Mouse (Mus musculus) hindbrain, postnatal 0 days (tissue): ENCODE results near the gene Phlpp1. TPM values are rescaled to one million over a fixed set of nuclear protein-coding genes. Genes with fewer than 3 reads are reported as not detected.
A peak's percentile ranks its signal among the peaks of the same experiment; 100 is the strongest.

Source experiments
- ATAC-seq: fragments of 200-750 bp; cut with Nextera tagmentation; 2 replicates; pipeline ENCODE4 v1.8.0; 2017; ENCODE audit warnings: mild to moderate bottlenecking, moderate TSS enrichment, moderate library complexity
- DNase-seq: peaks from one replicate; pipeline ENCODE4 v3.0.0-alpha.2; 2015; ENCODE audit warnings: low spot score
- H3K27ac ChIP-seq: fragments of 300-500 bp; sonication (generic); 2 replicates; pipeline ENCODE4 v1.5.1; 2014; ENCODE audit warnings: mild to moderate bottlenecking
- H3K27me3 ChIP-seq: fragments of 300-500 bp; sonication (generic); 2 replicates; pipeline ENCODE4 v1.6.1; 2014; ENCODE audit warnings: low read length, mixed read lengths; ENCODE audit not compliant: insufficient read depth
- H3K36me3 ChIP-seq: fragments of 300-500 bp; sonication (generic); 2 replicates; pipeline ENCODE4 v1.6.1; 2014; ENCODE audit warnings: low read length, mixed read lengths; ENCODE audit not compliant: insufficient read depth
- H3K4me1 ChIP-seq: fragments of 300-500 bp; sonication (generic); 2 replicates; pipeline ENCODE4 v1.6.1; 2014; ENCODE audit warnings: antibody characterized with exemption, low read length, mixed read lengths; ENCODE audit not compliant: insufficient read depth
- H3K4me2 ChIP-seq: fragments of 300-500 bp; sonication (generic); 2 replicates; pipeline ENCODE4 v1.6.1; 2014; ENCODE audit warnings: low read depth, mild to moderate bottlenecking, low read length, moderate library complexity, mixed read lengths
- H3K4me3 ChIP-seq: fragments of 300-500 bp; sonication (generic); 2 replicates; pipeline ENCODE4 v1.5.1; 2014; ENCODE audit warnings: low read length
- H3K9ac ChIP-seq: fragments of 300-500 bp; sonication (generic); replicated peaks from 2 replicates; pipeline ENCODE4 v1.6.1; 2014; ENCODE audit warnings: mild to moderate bottlenecking, low read length, moderate library complexity, mixed read lengths
- H3K9me3 ChIP-seq: fragments of 300-500 bp; sonication (generic); 2 replicates; pipeline ENCODE4 v1.6.1; 2016; ENCODE audit warnings: low read length, mixed read lengths
- CTCF ChIP-seq: IDR thresholded peaks from 2 replicates; pipeline ENCODE4 v1.5.1; 2016; ENCODE audit warnings: antibody characterized with exemption, control low read depth, low read depth
- WGBS: fragments of 180-500 bp; shearing (Covaris S2); extraction: QIAGEN DNeasy Blood & Tissue Kit; methylation state at CpG from one replicate; pipeline ENCODE4 v1.1.7; 2014; 5-methylcytosine and 5-hydroxymethylcytosine counted together
- polyA plus RNA-seq: library from polyadenylated mRNA; unstranded; fragments of >200 nt; fragmentation: Nextera tagmentation; extraction: Ambion mirVana; gene quantifications from 2 replicates; pipeline ENCODE4 v1.2.1, GENCODE M21; 2015
- total RNA-seq: library from RNA; depleted of rRNA; stranded (reverse); fragments of >200 nt; gene quantifications from 2 replicates; pipeline ENCODE4 v1.2.3, GENCODE M21; 2014

Gene Phlpp1
- total and polyA plus RNA-seq, 2 experiments from 2014 or later = 6.0 to 38.0 TPM

- Histone ChIP-seq H3K36me3 (no peaks in the 10 kb centered on the region), H3K4me2 (no peak overlapping the region), H3K4me1 (no peaks in the 10 kb centered on the region), H3K9me3 (no peaks in the 10 kb centered on the region), H3K4me3 (no peak overlapping the region), H3K9ac (no peak overlapping the region), H3K27ac (no peak overlapping the region), H3K27me3 (no peaks in the 10 kb centered on the region)
- no peak for TF ChIP-seq CTCF
- 0 out of 2 replicates have a peak, but pooled peaks have one; percentile 51 for ATAC-seq
- no peak for DNase-seq
- WGBS = 14% methylated on average over 1 of the region's 1 CpGs
Measured at GRCm38 (mm10) chr1:106380465-106380864, 208.9 kb downstream of the Phlpp1 start.

- Histone ChIP-seq H3K9ac (no peak overlapping the region), H3K4me2 (no peak overlapping the region), H3K36me3 (peaks cover 18% of the 10 kb centered on the region; the same call in 1 of the 2 replicates), H3K27ac (no peak overlapping the region), H3K9me3 (no peaks in the 10 kb centered on the region), H3K27me3 (no peaks in the 10 kb centered on the region), H3K4me1 (no peaks in the 10 kb centered on the region), H3K4me3 (no peak overlapping the region)
- no peak for TF ChIP-seq CTCF
- ATAC-seq (no peak), DNase-seq (no peak)
- WGBS = 73% methylated on average over 5 of the region's 5 CpGs
Measured at GRCm38 (mm10) chr1:106386542-106386941, 215.0 kb downstream of the Phlpp1 start.

GRCm38 (mm10) chr1:106387264-106387663 lies 215.7 kb downstream of the Phlpp1 start:
- Histone ChIP-seq H3K27ac (no peak overlapping the region), H3K9ac (no peak overlapping the region), H3K9me3 (no peaks in the 10 kb centered on the region), H3K36me3 (peaks cover 22% of the 10 kb centered on the region; the same call in 1 of the 2 replicates), H3K4me3 (no peak overlapping the region), H3K4me2 (no peak overlapping the region), H3K27me3 (no peaks in the 10 kb centered on the region), H3K4me1 (no peaks in the 10 kb centered on the region)
- TF ChIP-seq CTCF = no peak
- no peak for DNase-seq
- 82% methylated on average over 4 of the region's 4 CpGs for WGBS
- no peak for ATAC-seq

GRCm38 (mm10) chr1:106389673-106390072 lies 218.1 kb downstream of the Phlpp1 start:
- Histone ChIP-seq H3K27ac (no peak overlapping the region), H3K9me3 (no peaks in the 10 kb centered on the region), H3K4me1 (no peaks in the 10 kb centered on the region), H3K4me3 (no peak overlapping the region), H3K27me3 (no peaks in the 10 kb centered on the region), H3K36me3 (peaks cover 33% of the 10 kb centered on the region; the same call in 1 of the 2 replicates), H3K4me2 (no peak overlapping the region), H3K9ac (no peak overlapping the region)
- peak; percentile 83 for TF ChIP-seq CTCF
- WGBS = 12% methylated on average over 5 of the region's 5 CpGs
- DNase-seq (peak; percentile 85), ATAC-seq (peak; percentile 60)

- Histone ChIP-seq H3K9ac (no peak overlapping the region), H3K4me2 (no peak overlapping the region), H3K27me3 (no peaks in the 10 kb centered on the region), H3K4me3 (no peak overlapping the region), H3K4me1 (no peaks in the 10 kb centered on the region), H3K27ac (no peak overlapping the region), H3K9me3 (no peaks in the 10 kb centered on the region), H3K36me3 (peaks cover 25% of the 10 kb centered on the region; the same call in 1 of the 2 replicates)
- 96% methylated on average over 6 of the region's 6 CpGs for WGBS
- ATAC-seq (no peak), DNase-seq (no peak)
- TF ChIP-seq CTCF = no peak
Measured at GRCm38 (mm10) chr1:106393072-106393471, 221.5 kb downstream of the Phlpp1 start.

- no peaks in the 10 kb centered on the region for H3K27me3 ChIP-seq
- 82% methylated on average over 2 of the region's 2 CpGs for WGBS
- no peaks in the 10 kb centered on the region for H3K4me1 ChIP-seq
- H3K27ac ChIP-seq = no peak overlapping the region
- ATAC-seq = no peak
- DNase-seq = no peak
- peaks cover 25% of the 10 kb centered on the region; the same call in 1 of the 2 replicates for H3K36me3 ChIP-seq
- no peak overlapping the region for H3K9ac ChIP-seq
- H3K9me3 ChIP-seq = no peaks in the 10 kb centered on the region
- no peak overlapping the region for H3K4me2 ChIP-seq
- no peak overlapping the region for H3K4me3 ChIP-seq
- no peak for TF ChIP-seq CTCF
Measured at GRCm38 (mm10) chr1:106394678-106395077, 223.1 kb downstream of the Phlpp1 start.

- H3K27me3 ChIP-seq = no peaks in the 10 kb centered on the region
- 4% methylated on average over 2 of the region's 2 CpGs for WGBS
- H3K9ac ChIP-seq = no peak overlapping the region
- no peak overlapping the region for H3K27ac ChIP-seq
- H3K4me2 ChIP-seq = no peak overlapping the region
- DNase-seq = peak; percentile 91
- no peak overlapping the region for H3K4me3 ChIP-seq
- peak; percentile 78 for ATAC-seq
- H3K4me1 ChIP-seq = no peaks in the 10 kb centered on the region; the same call in 1 of the 2 replicates
- peaks cover 25% of the 10 kb centered on the region; the same call in 1 of the 2 replicates for H3K36me3 ChIP-seq
- TF ChIP-seq CTCF = peak; percentile 89
- H3K9me3 ChIP-seq = no peaks in the 10 kb centered on the region
Measured at GRCm38 (mm10) chr1:106395476-106395875, 223.9 kb downstream of the Phlpp1 start.
